Mouse (Mus musculus) kidney, postnatal 10 days (tissue): Measurements from ENCODE around the gene Fbxl4.

ENCODE experiments used
- DNase-seq: peaks from one replicate; pipeline ENCODE4 v3.0.0; 2021; ENCODE audit warnings: mixed read lengths

The Fbxl4 gene

DNA sequence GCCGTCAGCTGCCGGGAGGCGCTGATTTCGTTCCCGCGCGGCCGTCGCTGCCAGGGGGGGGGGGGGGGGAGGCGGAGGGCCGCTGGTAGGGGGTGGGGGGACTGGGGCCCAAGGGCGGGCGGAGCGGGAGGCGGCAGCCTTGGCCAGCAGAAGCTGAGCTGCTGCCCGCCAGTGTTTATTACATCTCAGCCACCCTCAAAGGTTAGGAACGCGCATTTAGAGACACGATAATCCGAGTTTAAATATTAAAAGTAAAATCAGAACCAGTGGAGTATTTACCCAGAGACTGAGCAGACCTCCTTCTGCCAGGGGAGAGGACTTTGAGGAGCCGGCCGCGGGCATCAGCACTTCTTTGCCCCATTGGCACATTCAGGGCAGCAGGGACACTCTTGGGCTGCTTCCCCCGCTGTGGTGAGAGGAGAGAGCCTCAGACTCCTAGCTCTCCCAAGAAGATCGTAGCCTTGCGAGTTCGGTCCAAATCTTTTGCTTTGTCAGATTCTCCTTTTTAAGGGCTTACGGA, 120.4 kb downstream of the Fbxl4 start:
- no peak for DNase-seq

DNA sequence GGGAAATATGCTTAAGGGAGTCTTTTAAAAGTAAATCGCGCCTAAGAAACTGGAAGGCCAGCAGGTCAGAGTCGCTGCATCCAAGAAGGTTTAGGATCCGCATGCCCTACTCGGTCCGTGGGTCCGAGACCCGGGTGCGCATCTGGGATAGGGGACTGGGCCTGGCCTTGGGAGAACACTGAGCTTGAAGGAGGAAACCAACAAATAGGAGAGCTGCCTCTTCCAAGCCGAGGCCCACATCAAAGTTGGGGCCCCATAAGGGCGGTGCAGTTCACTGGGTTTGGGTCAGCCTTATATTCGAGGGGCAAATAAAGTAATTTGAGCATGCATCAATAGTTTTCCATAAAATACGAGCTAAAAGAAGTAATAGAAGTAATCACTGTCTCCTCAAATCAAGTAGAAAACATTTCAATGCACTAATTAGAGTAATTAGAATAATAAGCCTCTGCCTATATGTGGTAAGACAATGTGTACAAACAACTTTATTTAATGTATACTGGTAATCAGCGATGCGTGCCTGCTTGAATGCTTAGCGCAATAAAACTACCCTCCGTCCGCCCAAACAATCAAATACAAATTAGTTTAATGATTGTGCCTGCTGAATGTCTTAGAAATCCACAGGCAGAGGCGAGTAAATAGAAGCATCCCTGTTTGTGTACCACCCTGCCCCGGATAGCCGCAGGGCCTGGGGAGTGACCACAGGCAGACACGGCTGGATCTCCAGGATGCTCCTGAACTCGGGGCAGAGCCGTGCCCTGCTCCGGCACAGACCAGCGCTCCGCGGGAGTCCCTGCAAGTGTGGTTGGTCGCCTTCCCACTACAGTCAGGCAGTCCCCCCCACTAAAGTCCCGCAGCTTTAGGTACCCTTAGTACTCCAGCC, 121.4 kb downstream of the Fbxl4 start:
- DNase-seq: no peak

DNA sequence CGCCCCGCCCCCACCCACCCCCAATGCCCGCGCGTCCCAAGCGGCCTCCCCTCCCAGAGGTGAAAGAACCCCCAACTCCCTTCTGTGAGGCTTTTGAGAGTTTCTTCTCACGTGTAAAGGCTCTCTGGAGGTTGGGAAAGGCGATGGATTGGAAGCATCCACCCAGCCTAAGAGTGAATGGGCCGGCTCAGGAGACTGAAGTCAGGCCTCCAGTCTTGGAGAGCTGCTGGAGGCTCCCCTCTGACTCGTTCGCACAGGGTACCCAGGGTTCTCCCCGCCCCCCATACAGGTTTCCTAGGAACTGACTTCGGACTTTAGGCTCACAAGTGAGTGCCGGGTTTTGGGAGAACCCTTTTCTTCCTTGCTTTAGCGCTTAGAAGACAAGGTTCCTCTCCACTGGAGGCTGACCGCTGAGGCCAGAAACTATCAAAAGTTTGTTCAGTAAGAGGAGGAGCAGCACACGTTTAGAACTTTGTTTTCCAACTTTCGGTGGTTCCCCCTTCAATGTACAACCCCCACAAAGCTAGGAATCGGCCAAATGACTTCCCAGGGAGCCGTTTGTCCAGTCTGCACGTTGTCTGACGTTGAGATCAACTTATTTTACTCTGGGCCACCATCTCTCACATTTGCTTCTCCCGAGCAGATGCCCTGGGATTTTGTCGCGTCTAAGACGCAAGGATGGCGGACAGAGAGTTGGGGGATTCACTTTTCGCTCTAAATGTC, 122.2 kb downstream of the Fbxl4 start:
- DNase-seq: no peak

DNA sequence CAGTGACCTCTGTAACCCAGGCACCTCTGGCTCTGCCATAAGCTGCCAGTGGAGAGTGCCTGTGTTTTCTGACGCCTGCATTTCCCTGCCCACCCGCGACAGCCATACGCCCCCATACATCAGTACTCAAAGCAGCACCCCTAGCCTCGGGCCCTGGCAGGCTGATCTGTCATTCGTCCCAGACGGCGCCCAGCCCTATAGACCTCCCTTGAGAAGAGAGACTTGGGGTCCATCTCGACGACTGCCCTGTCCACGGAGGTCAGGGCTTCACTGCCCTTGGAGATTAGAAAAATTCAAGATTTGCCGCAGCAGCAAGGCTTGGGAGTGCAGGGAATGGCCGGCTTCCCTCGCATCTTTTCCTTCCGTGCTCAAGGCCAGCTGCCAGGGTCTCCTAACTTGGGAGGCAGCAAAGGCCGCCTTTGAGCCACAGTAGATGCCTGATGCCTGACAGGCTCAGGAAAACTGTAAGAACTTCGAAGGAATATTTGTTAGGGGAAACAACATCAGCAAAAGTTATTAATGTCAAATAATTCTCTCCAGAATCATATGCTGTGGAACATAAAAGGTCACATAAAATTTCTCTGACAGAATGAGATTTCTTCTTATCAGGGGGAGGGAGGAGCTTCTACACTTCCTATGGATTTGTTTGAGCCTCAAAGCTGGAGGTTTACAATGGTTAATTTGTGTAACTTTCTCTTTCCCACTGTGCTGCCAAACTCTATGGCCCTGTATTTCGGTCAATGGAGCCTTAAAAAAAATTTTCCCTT, 122.9 kb downstream of the Fbxl4 start:
- no peak for DNase-seq

DNA sequence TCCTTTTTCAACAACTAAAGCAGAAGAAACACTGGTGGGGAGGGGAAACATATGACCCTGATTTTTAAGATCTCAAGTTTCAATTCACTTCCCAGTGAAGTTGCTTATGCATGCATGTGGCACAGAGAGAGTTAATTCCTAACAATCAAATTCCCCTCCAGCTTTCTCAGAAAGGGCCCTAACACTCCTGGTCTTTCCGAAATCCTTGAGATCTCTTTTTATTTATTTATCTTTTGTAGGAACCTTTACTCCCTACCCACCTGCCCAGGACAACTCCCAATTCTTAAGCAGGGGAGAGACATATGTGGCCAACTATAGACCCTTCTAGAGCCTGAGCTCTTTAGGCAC, 123.5 kb downstream of the Fbxl4 start:
- no peak for DNase-seq

DNA sequence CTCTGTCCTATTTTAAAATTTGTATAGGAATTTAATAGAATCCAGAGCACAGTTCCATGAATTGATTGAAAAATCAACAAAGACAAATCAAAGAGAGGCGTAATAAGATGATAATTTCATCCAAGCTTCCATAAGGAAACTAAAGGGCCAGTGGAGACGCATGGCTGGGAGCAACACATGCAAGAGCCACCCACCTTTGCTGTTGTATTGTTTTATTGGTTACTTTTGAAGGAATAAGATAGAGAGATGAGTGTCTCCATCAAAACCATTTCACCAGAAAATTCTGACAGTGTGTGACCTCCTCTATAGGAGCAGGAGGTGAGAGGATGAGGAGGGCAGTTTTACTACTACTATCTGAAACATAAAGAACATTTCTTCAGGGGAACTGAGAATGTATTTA, 124.8 kb downstream of the Fbxl4 start:
- DNase-seq: no peak

DNA sequence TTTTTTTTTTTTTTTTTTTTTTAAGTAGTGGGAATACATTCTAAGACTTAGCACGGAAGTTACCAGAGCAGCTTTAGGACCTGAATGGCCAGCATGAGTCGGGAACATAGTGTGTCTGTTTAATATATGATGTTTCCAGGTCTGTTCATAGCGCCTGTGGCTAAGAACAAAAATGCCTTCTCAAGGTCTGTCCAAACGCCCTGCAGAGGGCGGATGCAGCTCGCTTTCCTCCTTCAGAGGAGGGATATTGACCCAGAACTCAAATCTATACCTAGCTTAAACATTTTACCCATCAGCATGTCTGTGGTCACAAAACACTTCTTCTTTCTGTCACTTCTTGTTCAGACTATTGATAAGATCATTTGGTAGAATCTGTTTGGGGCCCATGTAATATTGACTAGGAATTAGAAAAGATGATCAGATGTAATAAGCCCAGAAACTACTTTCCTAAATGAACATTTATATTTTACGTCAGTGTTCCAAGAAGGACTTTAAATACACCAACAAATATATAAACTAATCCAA, 125.5 kb downstream of the Fbxl4 start:
- no peak for DNase-seq

DNA sequence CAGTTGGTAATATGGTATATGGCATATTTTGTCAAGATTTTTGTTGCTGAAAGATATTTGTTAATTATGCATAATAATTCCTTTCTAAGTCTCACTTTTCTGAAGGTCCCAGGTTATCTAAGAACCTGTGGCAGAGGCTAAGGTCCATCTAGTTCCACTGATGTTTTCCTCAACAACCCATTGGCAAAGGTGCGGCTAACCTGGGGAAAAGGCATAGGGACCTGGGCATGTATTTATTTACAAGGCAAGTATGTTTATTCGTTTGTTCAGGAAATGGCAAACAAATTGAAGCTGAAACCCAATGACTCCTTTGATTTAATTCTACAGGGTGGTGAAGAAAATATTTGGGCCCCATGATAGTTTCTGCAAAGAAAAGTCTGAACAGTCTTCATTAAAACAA, 126.2 kb downstream of the Fbxl4 start:
- DNase-seq: no peak
